Mouse (Mus musculus): ENCODE measurements around the gene BC061212. TPM values are rescaled to one million over a fixed set of nuclear protein-coding genes. Genes with fewer than 3 reads are reported as not detected.
"Not testable (repeated sequence)": the region's sequence is repeated elsewhere in the genome, so short reads cannot be mapped to it uniquely, and the experiment has no call there.

The BC061212 gene
- not detected in 2 replicates for total RNA-seq (2015)
- not detected in 2 replicates for total RNA-seq (2017)

DNA sequence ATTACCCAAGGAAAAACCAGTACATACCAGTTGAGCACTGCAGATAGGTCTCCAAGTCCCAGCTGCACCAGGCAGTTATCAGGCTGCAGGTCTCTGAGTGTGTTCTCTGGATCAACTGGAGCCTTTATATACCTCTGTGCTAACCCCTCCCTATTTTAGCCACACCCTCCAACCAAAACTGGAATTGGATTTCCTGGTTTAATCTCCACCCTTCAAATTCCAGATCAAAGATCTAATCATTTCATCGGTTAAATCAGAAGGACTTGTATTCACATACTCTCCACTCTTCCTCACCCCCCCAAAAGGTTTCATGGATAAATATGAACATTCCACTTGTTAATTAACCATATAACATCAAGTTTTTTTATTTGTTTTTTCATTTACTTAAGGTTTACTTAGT is at the start of gene BC061212:
TSS of gene BC061212 (minus strand) at position 101 of the 400 bp plus-strand sequence.
- not testable (repeated sequence) for ATAC-seq (ENCODE audit: poor library complexity, severe bottlenecking)

DNA sequence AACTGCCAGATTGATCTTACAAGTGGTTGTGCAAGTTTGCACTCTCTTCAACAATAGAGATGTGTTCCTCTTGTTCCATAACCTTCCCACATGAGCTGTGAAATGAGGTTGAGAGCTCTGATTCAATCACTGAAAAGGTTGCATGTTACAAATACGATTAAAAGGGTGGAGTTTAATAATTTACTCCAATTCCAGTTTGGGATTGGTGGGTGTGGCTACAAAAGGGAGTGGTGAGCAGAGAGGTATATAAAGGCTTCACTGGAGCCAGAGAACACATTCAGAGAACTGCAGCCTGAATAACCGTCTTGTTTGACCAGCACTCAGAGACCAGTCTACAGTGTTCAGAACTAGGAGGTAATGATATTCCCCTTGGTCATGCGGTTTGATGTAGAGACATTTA is 5.7 kb upstream of the BC061212 start, which contains the start of gene Gm6351:
TSS of gene Gm6351 (plus strand) at position 301 of the 400 bp plus-strand sequence.
- ATAC-seq (ENCODE audit: poor library complexity, severe bottlenecking): not testable (repeated sequence)

Other genes starting within 250 kb of the BC061212 start
- gene Gm7792, start 226.8 kb downstream of the BC061212 start, total RNA-seq (2015): not detected in 2 replicates
- gene Gm7792, start 226.8 kb downstream of the BC061212 start, total RNA-seq (2017): not detected in 2 replicates
- gene Gm16429, start 141.5 kb downstream of the BC061212 start, total RNA-seq (2015): not detected in 2 replicates
- gene Gm16429, start 141.5 kb downstream of the BC061212 start, total RNA-seq (2017): not detected in 2 replicates
- gene Gm6351, start 5.8 kb upstream of the BC061212 start, total RNA-seq (2015): not detected in 2 replicates
- gene Gm6351, start 5.8 kb upstream of the BC061212 start, total RNA-seq (2017): not detected in 2 replicates
- gene Gm3106, start 147.5 kb upstream of the BC061212 start, total RNA-seq (2015): not detected in 2 replicates
- gene Gm3106, start 147.5 kb upstream of the BC061212 start, total RNA-seq (2017): not detected in 2 replicates
- not detected in 2 replicates for gene A430089I19Rik, start 236.3 kb upstream of the BC061212 start, total RNA-seq (2015)
- not detected in 2 replicates for gene A430089I19Rik, start 236.3 kb upstream of the BC061212 start, total RNA-seq (2017)
- not detected in 2 replicates for gene Gm6502, start 243.9 kb upstream of the BC061212 start, total RNA-seq (2015)
- gene Gm6502, start 243.9 kb upstream of the BC061212 start, total RNA-seq (2017): not detected in 2 replicates